ENCODE assay signal across 12 mouse cellular contexts in the genomic region with DNA sequence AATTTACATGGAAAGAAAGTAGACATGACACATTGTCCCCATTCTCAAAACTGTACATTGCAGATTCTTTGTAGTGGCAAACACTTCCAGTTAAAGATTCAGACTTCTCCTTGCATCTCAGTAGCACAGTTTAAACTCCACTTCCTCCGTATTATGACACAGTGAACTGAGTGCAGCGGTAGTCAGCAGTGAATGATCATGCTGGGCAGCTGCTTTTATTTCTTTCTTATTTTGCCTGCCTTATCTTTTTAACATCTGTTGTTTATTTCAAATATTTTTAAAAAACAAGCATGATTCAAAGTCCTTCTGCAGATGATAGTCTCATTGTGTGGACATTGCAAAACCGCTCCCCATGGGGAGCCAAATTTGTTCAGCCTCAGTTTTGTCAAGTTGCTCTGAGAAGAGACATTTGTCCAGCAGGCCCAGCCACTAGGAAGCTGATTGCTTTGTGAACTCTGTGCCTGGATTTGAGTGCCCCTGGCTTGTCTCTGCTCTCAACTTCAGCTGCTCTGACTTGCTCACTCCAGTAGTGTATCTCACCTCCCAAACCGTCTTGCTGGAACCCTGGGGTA. TPM values are rescaled to one million over a fixed set of nuclear protein-coding genes. Genes with fewer than 3 reads are reported as not detected.
DNase-seq lines count a peak whose midpoint lies in the region; ATAC-seq lines count a peak whose summit lies in the region.
"Had no signal": no experiment of that assay in that cellular context is flagged by ENCODE, and none has a peak within 500 bp of the region (broad histone marks: within the 10 kb centered on the region; RNA-seq: fewer than 3 reads in every experiment).

No protein-coding gene starts in this region.

- H3K9ac ChIP-seq in kidney, embryonic 16.5 days (replicated peaks; ENCODE audit: low read length) = no peak overlapping the region
- H3K9ac ChIP-seq: embryonic facial prominence, embryonic 13.5 days; forebrain, embryonic 12.5 days had no signal

- H3K36me3 ChIP-seq in kidney, embryonic 16.5 days (ENCODE audit: insufficient read depth, low read length) = no peaks in the 10 kb centered on the region
- H3K36me3 ChIP-seq: embryonic facial prominence, embryonic 13.5 days; forebrain, embryonic 12.5 days had no signal

- H3K9me3 ChIP-seq in kidney, embryonic 16.5 days (ENCODE audit: low read length) = no peaks in the 10 kb centered on the region
- H3K9me3 ChIP-seq: embryonic facial prominence, embryonic 13.5 days; forebrain, embryonic 12.5 days had no signal

- ATAC-seq in kidney, embryonic 16.5 days (ENCODE audit: low FRiP score, low TSS enrichment) = no peak
- 0 out of 2 replicates have a peak, but pooled peaks have one; percentile 34 for ATAC-seq in common myeloid progenitor, adult 5-6 weeks (replicated peaks; ENCODE audit: low read depth, poor library complexity, severe bottlenecking)
- ATAC-seq: hindbrain, embryonic 16.5 days had no signal

- intact Hi-C loops in left cerebral cortex, postnatal 10 days (cut with DNase I) = loop anchor here (10.0 kb wide), 1 partner anchor 819 kb away; no protein-coding TSS in a partner anchor

- H3K27ac ChIP-seq in kidney, embryonic 16.5 days (ENCODE audit: low read length) = no peak overlapping the region
- H3K27ac ChIP-seq: embryonic facial prominence, embryonic 13.5 days; forebrain, embryonic 12.5 days had no signal

- H3K4me3 ChIP-seq in kidney, embryonic 16.5 days (ENCODE audit: low read length) = no peak overlapping the region
- H3K4me3 ChIP-seq: embryonic facial prominence, embryonic 13.5 days; forebrain, embryonic 12.5 days had no signal

- H3K27me3 ChIP-seq in kidney, embryonic 16.5 days (ENCODE audit: insufficient read depth, low read length) = no peaks in the 10 kb centered on the region
- H3K27me3 ChIP-seq: embryonic facial prominence, embryonic 13.5 days; forebrain, embryonic 12.5 days had no signal

- peak; percentile 28 for DNase-seq in kidney, postnatal 14 days
- DNase-seq in heart, adult 9 months (ENCODE audit: low spot score in 2 of 2) = peak; percentile 56 to 63
- peak; percentile 37 for DNase-seq in lung, postnatal 14 days
- DNase-seq in right cerebral cortex, postnatal 25 days = no peak
- DNase-seq in left cerebral cortex, postnatal 10 days (ENCODE audit: extremely low spot score in 1 of 2, low spot score in 2 of 2) = no peak
- DNase-seq: cerebellum, adult 18-20 months; right cerebral cortex, postnatal 4 days had no signal

- H3K4me2 ChIP-seq in kidney, embryonic 16.5 days (replicated peaks; ENCODE audit: low read depth, low read length) = no peak overlapping the region
- H3K4me2 ChIP-seq: embryonic facial prominence, embryonic 13.5 days; forebrain, embryonic 12.5 days had no signal

- WGBS in kidney, embryonic 16.5 days = 52% methylated on average over 4 of the region's 4 CpGs

- H3K4me1 ChIP-seq in kidney, embryonic 16.5 days (ENCODE audit: insufficient read depth, low read length) = peaks cover 11% of the 10 kb centered on the region
- H3K4me1 ChIP-seq: forebrain, embryonic 12.5 days had no signal

RNA-seq across cellular contexts. Expression of a gene that starts 9.8 kb away (rescaled TPM):
- polyA plus RNA-seq in kidney, embryonic 16.5 days (2015; fragmentation: Nextera tagmentation; extraction: Ambion mirVana) = 41.0 and 41.4 TPM in 2 replicates
- 2.1 and 4.9 TPM in 2 replicates for total RNA-seq in common myeloid progenitor, adult 5-6 weeks (2017)
- 10 to 100 TPM; 33.4 to 34.2 TPM for total RNA-seq in left cerebral cortex, postnatal 10 days (2021)

Comparison
In these comparisons a context has a peak if more than half of its experiments do, and no peak if none do; other contexts are left out.
1. DNase-seq: peak in kidney, postnatal 14 days (single experiment), heart, adult 9 months (2 of 2) and lung, postnatal 14 days (single experiment); none in right cerebral cortex, postnatal 25 days (single experiment) and left cerebral cortex, postnatal 10 days (0 of 2).